Mouse (Mus musculus) erythroid progenitor cell, adult 5-6 weeks (primary cell): Measurements from ENCODE around the gene Apoo. TPM values are rescaled to one million over a fixed set of nuclear protein-coding genes. Genes with fewer than 3 reads are reported as not detected.
"Not testable (repeated sequence)": the region's sequence is repeated elsewhere in the genome, so short reads cannot be mapped to it uniquely, and the experiment has no call there.

Experiments
- ATAC-seq: replicated peaks from 2 replicates; pipeline ENCODE4 v1.8.0; 2016; ENCODE audit warnings: moderate number of reproducible peaks, mild to moderate bottlenecking, moderate TSS enrichment, inconsistent platforms; ENCODE audit not compliant: poor library complexity, low FRiP score, severe bottlenecking
- total RNA-seq, 2 experiments: library from RNA; stranded (forward) in 1 of 2; stranded (reverse) in 1 of 2; fragments of 150-400 nt in 1 of 2; fragments of 186-747, 209-891 nt in 1 of 2; gene quantifications; 2 replicates each; pipeline versions ENCODE4 v1.2.3 to v1.2.4; 2015 to 2017; ENCODE audit warnings: low replicate concordance in 2 of 2

The Apoo gene
- total RNA-seq (2015; ENCODE audit: low replicate concordance) (33.1 and 38.9 TPM in 2 replicates), total RNA-seq (2017; ENCODE audit: low replicate concordance) (23.7 and 32.4 TPM in 2 replicates)

GRCm38 (mm10) chrX:94366670-94367241 is at the start of gene Apoo, which contains the start of gene Fam90a1b:
TSS of gene Apoo (plus strand) at chrX:94367117.
TSS of gene Fam90a1b (minus strand) at chrX:94366777.
- ATAC-seq, result peak; percentile 100

GRCm38 (mm10) chrX:94321036-94321902 is 45.6 kb upstream of the Apoo start:
- no peak for ATAC-seq

GRCm38 (mm10) chrX:94343638-94344037 is 23.3 kb upstream of the Apoo start:
- not testable (repeated sequence) for ATAC-seq

- no peak for ATAC-seq
Observed at GRCm38 (mm10) chrX:94365381-94365925, 1.5 kb upstream of the Apoo start.

GRCm38 (mm10) chrX:94366029-94366428 is 888 bp upstream of the Apoo start:
- no peak for ATAC-seq

- ATAC-seq, result no peak; the same call in 1 of the 2 replicates
Observed at GRCm38 (mm10) chrX:94367248-94367647, 331 bp downstream of the Apoo start.

GRCm38 (mm10) chrX:94378734-94379133 is 11.8 kb downstream of the Apoo start:
- no peak for ATAC-seq

GRCm38 (mm10) chrX:94408975-94409374 is 42.1 kb downstream of the Apoo start:
- no peak for ATAC-seq

- ATAC-seq, result no peak
Observed at GRCm38 (mm10) chrX:94420210-94420609, 53.3 kb downstream of the Apoo start.

GRCm38 (mm10) chrX:94431548-94432375 is 64.8 kb downstream of the Apoo start:
- no peak for ATAC-seq

GRCm38 (mm10) chrX:94445427-94445826 is 78.5 kb downstream of the Apoo start:
- ATAC-seq, result peak; percentile 89

GRCm38 (mm10) chrX:94446021-94446420 is 79.1 kb downstream of the Apoo start:
- peak; percentile 75 for ATAC-seq

GRCm38 (mm10) chrX:94450047-94450881 is 83.3 kb downstream of the Apoo start:
- ATAC-seq, result not testable (repeated sequence)

GRCm38 (mm10) chrX:94459346-94459745 is 92.4 kb downstream of the Apoo start:
- ATAC-seq, result no peak

- ATAC-seq, result not testable (repeated sequence)
Observed at GRCm38 (mm10) chrX:94461513-94461912, 94.6 kb downstream of the Apoo start.

GRCm38 (mm10) chrX:94462604-94463429 is 95.9 kb downstream of the Apoo start:
- ATAC-seq, result not testable (repeated sequence)
